Mouse (Mus musculus) layer of hippocampus, postnatal 10 days (tissue): ENCODE data around the gene Tab1. TPM values are rescaled to one million over a fixed set of nuclear protein-coding genes. Genes with fewer than 3 reads are reported as not detected.
A peak's percentile ranks its signal among the peaks of the same experiment; 100 is the strongest.

ENCODE experiments used
- DNase-seq, 2 experiments: peaks; one replicate each; pipeline ENCODE4 v3.0.0; 2021; ENCODE audit warnings: low spot score in 2 of 2
- total RNA-seq, 2 experiments: library from RNA; stranded (reverse); gene quantifications; 2 replicates each; pipeline ENCODE4 v1.2.3; 2021

Tab1 gene
- total RNA-seq, 2 experiments from 2014 or later, result 28.2 to 35.0 TPM

DNA sequence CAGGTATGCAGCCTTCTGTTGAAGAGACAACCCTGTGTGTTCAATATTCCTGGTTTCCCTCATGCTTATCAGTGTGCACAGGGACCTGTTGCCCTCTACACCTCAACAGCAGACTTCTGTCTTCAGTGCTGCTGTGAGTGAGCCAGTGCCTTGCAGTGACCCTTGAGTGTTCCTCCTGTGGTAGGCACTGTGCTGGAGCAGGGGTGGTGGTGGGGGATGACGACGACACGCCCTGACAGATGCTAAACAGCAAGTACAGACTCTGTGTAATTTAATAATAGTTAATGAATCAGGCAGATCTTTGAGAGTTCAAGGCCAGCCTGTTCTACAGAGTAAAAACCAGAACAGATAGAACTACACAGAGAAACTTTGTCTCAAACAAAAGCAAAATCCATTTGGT, 3.7 kb downstream of the Tab1 start:
- no peak for DNase-seq

DNA sequence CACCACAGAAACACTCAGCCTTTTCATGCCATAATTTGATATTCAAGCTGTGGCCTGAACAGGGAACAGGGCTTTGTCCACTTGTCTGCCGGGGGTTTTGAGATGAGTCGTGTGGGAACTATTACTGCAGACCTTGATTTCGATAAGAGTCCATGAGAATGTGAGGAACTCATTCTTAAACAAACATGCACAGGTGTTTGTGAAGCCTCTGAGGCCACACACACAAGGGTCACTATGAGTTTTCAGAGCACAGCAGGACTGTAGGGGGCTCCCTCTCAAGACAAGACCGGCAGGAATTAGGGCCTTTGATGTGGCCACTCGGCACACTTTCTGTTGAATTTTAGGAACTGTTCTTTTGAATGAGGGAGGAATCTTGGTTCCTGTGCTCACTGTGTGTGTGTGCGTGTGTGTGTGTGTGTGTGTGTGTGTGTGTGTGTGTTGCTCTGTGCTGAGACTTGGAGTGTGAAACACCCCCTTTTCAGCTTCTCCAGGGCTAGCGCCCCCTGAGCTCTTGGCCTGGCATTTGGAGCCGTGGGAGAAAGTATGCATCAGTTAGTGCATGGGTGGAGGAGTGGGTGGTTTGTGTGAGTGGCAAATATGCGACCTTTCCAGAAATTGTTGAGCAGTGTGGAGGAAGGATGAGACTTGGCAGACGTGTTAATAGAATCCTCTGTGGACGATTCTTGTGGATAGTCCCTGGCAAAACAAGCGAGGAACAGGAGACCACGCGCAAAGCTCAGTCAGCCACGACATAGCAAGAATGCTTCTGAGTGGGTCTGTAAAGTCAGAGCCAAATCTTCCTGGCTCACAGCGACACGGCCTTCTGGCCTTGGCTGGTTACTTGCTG, 5.2 kb downstream of the Tab1 start:
- DNase-seq, result peak in 1 of 2 experiments; percentile 41

DNA sequence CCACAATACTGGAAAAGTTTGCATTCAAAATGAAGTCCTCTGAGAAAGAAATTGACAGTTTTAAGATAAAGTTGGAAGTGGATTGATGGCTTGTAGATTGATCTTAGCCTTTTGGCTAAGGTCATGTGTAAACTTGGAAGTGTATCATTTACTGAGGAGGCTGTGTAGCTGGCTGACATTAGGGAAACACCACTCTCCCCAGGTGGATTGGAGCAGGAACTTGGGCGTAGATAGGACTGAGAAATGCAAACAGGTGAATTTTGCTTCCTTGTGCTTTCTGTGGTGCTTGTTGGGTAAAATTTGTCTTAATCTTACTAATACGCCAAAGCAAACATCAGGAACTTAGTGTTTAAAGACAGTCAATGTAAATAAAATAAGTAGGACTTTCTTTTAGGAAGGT, 7.4 kb downstream of the Tab1 start:
- DNase-seq, result no peak

DNA sequence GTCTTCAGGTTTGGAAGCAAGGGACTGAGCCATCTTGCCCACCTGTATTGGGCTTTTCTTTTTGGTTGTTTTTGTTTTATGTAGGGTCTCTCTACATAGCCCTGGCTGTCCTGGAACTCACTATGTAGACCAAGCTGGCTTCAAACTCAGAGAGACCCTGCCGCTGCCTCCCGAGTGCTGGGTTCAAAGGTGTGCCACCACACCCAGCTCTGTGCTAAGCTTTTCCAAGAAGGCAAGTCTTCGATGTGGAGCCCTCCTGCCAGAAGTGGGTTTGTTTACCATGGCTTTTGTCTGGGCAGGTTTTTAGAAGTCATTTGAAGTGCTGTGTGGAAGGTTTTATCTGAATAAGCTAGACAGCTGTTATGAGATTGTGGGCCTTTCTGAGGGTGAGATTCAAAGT, 8.0 kb downstream of the Tab1 start:
- DNase-seq, result no peak

DNA sequence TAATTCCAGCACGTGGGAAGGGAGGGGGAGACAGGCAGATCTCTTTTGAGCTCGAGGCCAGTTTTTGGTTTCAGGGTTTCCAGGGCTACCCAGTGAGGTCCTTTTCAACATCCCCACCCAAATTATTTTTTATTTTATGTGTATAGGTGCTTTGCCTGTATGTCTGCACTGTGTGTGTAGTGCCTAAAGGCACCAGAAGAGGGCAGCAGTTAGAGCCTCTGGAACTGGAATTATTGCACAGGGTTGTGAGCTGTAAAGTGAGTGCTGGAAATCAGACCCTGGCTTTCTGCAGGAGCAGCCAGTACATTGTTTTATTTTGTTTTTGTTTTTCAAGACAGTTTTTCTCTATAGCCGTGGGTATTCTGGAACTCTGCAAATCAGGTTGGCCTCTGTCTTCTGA, 9.2 kb downstream of the Tab1 start:
- no peak for DNase-seq

DNA sequence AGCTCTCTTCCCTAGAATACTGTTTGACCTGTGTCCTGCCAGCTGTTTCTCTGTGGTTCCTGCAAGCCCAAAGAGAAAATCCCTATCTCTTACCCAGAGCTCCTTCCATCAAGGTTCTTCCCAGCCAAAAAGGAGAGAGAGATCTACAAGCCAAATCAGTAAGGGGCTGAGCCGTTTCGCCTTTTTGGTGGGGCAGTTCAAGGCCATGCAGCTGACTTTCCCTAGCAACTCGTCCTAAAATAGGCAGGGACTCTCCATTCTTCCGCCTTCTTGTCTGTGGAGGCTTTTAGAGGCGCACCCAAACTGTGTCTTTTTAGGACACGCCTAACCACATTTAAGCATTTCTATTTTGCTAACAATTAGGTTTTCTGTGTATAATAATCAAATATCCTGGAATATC, 10.8 kb downstream of the Tab1 start:
- no peak for DNase-seq

DNA sequence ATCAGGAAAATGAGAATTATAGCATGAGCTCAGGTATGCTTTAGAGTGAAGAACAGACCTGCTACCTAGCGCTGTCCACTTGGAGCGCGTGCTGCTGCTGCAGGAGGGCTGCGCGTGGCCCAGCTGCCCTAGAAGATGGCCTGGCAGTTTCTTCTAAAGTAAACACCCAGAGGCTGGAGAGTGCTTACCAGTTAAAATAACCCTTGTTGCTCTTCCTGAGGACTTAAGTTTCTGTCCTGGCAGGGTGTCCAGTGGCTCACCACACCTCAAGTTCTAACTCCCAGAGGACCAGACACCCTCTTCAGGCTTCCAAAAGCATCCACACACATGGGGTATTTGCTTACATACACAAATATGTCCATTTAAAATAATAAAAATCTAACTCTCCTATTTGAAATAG, 12.5 kb downstream of the Tab1 start:
- no peak for DNase-seq

DNA sequence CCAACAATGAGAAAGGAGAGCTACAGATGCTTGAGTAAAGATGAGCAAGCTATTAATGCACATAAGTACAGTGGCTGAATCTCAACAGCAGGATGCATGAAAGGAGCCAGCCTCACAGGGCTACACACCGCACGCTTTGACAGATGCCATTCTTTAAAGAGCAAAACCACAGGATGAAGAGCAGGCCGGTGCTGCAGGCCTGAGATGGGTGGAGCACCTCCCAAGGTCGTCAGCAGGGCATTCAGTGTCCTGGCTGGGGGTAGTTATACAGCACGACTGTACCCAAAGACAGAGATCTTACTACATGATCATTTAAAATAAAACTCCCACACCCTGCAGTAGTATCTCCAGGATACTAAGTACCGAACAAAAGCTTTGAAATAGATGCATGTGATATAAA, 13.2 kb downstream of the Tab1 start:
- DNase-seq, result no peak

DNA sequence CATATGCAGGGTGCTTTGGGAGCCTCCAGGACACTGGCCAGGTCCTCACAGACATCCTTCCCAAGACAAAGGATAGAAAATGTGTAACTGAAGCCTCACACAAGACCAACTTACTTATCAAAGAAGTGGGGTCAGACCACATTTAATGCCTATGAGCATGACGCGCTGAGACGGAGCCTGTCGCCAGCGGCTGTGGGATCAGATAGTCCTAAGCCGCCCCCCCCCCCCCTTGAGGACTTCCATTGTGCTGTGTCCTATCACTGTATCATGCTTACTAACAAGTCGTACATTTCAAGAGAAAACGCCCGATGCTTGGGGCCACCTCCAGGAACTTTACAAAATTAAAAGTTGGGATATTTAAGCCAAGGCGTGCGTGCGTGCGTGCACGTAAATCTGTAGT, 14.2 kb downstream of the Tab1 start:
- no peak for DNase-seq

DNA sequence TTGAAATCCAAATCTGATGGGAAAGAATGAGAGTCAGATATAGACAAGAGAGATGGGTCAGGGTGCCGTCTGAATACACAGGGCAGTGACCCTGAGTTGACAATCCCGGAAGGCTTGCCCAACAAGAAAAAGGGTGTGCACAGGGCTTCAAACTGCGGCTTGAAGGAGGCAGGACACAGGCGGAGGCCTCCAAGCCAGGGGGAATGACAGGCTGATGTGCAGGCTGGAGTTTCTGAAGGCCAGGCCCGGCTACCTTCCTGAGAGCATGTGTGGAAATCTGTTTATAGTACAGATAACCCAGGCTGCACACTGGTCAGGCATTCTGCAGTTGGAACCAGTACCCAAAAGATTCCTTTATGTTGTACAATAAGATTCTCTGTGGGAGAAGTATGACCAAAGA, 14.6 kb downstream of the Tab1 start:
- DNase-seq, result no peak

DNA sequence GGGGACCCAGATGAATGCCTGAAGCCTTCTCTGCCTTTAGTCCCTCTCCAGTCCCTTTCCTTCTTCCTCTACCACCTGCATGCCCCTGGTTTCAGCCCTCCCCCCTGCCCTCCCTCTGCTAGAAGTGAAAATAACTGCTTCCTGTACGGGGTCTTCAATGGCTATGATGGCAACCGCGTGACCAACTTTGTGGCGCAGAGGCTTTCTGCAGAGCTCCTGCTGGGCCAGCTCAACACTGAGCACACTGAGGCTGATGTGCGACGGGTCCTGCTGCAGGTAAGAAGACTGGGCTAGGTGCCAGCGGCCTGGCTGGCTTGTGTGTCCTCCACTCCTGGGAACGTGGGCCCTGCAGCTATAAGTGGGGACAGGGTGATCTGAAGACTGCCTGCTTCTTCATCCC, 15.6 kb downstream of the Tab1 start:
- no peak for DNase-seq

DNA sequence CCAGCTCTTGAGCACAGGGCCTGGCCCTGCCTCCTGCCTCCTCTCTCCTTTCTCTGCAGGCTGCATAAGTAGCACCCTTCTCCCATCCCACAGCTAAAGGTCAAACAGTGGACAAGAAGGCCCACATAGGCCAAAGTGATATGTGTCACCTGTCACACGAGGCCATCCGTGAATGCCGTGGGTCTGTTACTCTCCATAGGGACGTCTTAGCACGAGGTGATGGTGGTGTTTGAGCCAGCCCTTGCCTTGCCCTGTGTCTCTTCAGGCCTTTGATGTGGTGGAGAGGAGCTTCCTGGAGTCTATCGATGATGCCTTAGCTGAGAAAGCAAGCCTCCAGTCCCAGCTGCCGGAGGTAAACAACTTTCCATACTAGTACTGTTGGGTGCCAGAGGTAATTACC, 16.6 kb downstream of the Tab1 start:
- DNase-seq, result no peak

DNA sequence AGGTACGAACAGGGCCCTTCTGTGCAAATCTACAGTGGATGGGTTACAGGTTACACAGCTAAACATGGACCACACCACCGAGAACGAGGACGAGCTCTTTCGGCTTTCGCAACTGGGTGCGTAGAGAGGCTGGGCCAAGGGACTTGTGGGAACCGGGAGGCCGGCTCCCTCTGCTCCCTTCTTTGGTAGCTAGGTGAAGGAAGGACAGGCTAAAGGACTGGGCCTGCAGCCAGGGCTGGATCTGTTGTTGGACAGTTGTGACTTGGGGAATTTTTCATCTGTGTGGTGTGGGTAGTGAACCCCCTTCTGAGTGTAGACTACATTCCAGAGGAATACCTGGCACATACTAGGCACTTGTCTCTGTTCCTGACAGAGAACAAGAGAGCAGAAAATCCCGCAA, 19.7 kb downstream of the Tab1 start:
- DNase-seq, result no peak

DNA sequence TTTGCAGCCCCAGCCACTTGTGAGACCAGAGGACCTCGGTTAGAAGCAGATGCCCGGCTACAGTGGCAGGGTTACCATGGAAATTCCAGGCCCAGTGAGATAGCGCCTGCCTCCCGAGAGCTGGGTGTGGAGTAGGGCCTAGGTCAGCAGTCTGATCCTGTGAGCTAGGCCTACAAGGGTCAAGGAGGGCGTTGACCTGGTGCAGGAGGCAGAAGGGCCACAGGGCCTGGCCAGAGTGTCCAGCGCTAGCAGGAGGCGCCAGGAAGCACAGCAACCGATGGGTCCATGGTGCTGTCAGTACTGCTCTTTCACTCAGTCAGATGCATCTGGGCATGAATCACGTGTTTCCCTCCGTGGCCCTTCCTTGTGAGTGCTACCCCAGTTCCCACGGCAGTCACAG, 20.8 kb downstream of the Tab1 start:
- no peak for DNase-seq

DNA sequence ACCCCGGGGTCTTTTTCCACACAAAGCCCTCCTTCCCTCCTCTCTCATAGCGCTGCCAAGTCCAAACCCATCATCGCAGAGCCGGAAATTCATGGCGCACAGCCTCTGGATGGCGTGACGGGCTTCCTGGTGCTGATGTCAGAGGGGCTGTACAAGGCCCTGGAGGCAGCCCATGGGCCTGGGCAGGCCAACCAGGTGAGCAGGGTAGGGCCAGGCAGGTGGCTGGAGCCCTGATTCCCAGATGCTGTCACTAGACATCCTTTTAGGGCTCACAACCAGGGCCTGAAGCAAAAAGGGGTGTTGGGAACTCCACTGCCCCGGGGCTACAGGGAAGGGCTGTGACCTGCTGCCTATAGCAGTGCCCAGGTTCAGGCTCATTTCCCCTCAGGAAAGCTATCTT, 22.8 kb downstream of the Tab1 start:
- no peak for DNase-seq

DNA sequence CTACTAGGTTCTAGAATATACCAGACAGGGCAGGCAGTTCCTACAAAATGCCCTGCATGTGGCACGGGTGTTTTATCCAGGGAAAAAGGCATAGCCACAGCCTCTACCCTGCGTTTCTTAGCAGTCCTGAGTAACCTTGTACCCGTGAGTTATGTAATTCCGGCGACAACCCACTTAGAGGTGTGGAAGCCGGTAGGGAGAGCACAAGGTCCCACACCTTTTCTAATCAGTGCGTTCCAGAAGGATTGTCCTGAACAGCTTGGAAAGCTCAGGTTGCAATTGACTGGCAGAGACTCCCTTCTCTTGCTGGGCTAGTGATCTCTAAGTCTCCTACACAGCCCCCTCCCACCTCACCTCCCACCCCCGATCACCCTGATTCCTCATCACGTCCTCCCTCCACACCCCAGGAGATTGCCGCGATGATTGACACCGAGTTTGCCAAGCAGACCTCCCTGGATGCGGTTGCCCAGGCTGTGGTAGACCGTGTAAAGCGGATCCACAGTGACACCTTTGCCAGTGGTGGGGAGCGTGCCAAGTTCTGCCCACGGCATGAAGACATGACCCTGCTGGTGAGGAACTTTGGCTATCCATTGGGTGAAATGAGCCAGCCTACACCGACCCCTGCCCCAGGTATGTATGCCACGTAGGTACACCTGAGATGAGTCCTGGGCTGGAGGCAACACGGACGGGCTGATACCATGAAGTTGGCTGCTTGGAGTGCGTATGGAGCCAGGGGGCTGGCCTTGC, 24.4 kb downstream of the Tab1 start:
- DNase-seq, result no peak

DNA sequence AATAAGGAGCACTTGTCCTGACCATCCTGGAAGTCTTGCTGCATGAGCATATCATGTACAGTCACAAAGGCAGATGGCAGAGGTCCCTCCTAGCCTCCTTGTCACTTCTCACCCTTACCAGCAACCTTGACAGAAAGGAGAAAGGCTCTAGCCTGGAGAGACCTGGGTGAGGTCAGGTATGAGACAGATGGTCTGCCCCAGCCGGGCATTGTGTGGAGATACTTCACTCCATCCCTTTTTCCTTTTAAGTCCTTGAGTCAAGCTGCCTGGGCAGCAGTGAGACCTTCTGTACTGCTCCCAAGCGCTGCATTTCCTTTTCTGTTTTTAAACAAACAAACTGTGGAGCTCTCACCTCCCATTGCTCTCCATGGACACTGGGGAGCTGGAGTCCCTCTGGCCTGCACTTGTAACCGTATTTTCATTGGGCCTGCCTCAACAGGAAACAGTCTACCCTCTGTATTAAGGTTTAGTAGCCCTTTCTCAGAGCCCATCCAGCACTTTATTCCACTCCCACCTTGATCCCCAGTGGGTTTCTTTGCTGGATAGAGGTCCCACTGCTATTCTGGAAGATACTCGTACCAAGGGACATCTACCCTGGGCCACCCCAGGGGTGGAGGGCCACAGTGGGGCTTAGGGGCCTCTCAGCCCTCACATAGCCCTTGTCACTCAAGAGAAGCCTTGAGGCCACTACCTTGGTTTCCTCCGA, 25.2 kb downstream of the Tab1 start:
- DNase-seq, result no peak

DNA sequence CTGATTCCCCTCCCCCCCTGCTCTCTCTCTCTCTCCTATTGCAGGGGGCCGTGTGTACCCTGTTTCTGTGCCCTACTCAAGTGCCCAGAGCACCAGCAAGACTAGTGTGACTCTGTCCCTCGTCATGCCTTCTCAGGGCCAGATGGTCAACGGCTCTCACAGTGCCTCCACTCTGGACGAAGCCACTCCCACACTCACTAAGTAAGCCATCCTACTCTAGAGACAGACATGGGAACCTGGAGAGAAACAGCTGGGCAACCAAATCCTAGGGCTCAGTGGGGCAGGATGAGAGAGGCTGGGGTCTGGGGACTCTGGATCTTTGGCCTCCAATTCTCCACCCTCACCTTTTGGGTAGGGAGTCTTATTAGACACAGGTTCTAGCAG, 25.8 kb downstream of the Tab1 start:
- no peak for DNase-seq

DNA sequence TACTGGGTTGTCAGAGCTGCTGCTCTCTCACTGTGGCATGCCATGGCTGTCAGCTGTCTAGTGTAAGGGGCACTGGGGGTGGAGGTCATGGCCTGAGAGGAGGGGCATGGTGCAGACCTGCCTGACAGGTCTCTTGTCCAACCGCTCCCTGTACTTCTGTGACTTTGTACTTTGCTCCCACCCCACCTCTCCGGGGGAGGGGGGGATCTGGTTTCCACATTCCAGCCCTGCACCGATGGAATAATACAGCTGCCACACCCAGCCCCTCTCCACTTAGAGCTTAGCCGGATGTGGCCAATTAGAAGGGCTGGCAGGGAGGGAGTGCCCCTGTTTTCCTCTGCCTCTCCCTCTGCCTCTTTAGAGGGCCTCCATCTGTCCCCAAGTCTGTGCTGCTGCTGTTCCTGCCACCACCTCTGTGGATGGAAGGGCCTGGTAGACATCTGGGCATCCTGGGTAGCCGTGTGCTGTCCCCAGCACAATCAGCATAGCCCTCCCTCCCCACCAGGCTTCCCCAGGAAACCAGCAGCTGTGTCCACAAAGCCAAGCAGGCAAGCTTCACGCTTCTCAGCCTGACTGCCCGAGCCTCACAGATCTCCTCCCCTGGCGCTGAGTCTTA, 26.5 kb downstream of the Tab1 start:
- DNase-seq, result no peak

DNA sequence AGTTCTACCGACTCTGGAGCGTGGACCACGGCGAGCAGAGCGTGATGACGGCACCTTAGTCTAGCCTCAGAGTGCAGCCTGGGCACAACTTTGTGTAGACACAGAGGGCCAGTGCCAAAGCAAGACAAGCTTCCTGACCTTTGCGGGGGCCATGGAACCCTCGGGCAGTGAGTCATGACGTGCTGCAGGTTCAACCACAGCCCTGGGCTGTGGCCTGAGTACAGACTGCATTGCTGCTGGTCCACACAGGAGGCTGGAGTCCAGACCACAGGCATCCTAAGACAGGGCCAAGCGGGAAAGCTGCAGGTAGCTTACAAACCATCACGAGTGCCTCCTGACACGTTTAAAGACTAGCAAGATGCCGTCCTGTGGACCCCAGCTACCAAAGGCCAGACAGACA, 27.3 kb downstream of the Tab1 start:
- no peak for DNase-seq

DNA sequence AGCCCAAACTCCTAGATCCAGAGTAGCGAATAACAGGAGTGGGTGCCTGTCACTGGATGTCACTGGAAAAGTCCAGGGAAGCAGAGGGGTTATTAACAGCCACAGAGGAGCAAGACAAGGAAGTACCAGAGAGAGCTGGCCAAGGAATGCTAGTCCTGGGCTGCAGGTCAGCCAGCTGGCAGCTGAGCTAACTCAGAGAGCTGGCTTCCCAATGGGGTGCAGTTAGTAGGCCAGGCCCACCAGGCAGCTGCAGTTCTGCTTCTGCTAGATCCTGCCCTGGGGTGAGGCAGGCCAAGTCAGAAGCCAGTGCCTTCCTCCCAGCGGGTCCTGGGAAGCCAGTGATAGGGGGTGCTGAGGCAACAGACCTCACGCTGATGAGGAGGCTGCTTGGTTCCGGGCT, 27.8 kb downstream of the Tab1 start:
- DNase-seq, result no peak

DNA sequence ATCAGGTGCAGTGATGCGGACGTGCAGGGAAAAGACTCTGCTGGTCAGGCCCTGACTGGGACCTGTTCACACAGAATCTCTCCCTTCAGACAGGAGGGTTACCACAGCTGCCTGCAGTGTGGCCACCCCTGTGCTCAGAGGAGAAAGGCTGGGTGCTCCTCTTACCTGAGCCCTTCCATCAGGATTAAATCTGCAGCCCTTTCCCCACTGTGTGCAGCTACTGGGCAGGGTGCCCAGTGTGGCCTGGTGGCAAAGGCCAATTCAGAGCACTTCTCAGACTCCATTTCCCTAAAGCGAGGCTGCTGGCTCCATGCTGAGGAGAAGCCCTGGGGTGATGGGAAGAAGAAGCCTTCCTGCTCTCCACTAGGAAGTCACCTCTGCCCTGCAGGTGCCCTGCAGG, 28.3 kb downstream of the Tab1 start:
- no peak for DNase-seq
